Mouse (Mus musculus): Measurements from ENCODE around the gene Ldlrad1. TPM values are rescaled to one million over a fixed set of nuclear protein-coding genes. Genes with fewer than 3 reads are reported as not detected.

Ldlrad1 gene
- total and polyA plus RNA-seq, 2 experiments, result not detected

GRCm38 (mm10) chr4:107223225-107224204 is 14.5 kb downstream of the Ldlrad1 start:
- peaks cover 17% of the 10 kb centered on the region for H3K4me1 ChIP-seq (ENCODE audit: control insufficient read depth, insufficient read depth, low read length)
- no peaks in the 10 kb centered on the region for H3K36me3 ChIP-seq (ENCODE audit: control insufficient read depth, insufficient read depth, low read length)
- DNase-seq (ENCODE audit: extremely low read depth, low read depth, low spot score), result peak; percentile 83
- H3K27me3 ChIP-seq (ENCODE audit: control insufficient read depth, insufficient read depth, low read length), result no peaks in the 10 kb centered on the region
- no peak overlapping the region for H3K9ac ChIP-seq (ENCODE audit: low read depth, low read length)
- H3K79me2 ChIP-seq (ENCODE audit: control insufficient read depth, insufficient read depth, low read length), result no peaks in the 10 kb centered on the region
- no peak overlapping the region for H3K4me3 ChIP-seq (ENCODE audit: insufficient read depth, low read depth, low read length)
- H3K27ac ChIP-seq (replicated peaks; ENCODE audit: insufficient read depth, low read depth, low read length), result no peak overlapping the region
- no peak for TF ChIP-seq CTCF (IDR thresholded peaks at IDR 0.05; ENCODE audit: low read depth, low read length)
- no peak for TF ChIP-seq POLR2A (IDR thresholded peaks at IDR 0.05; ENCODE audit: extremely low read depth, insufficient read depth, low read length)
- WGBS, result 53% methylated on average over 11 of the region's 11 CpGs

- no peak for DNase-seq (ENCODE audit: extremely low read depth, low read depth, low spot score)
- Histone ChIP-seq H3K9ac (ENCODE audit: low read depth, low read length) (no peak overlapping the region), H3K4me3 (ENCODE audit: insufficient read depth, low read depth, low read length) (no peak overlapping the region), H3K27me3 (ENCODE audit: control insufficient read depth, insufficient read depth, low read length) (no peaks in the 10 kb centered on the region), H3K27ac (replicated peaks; ENCODE audit: insufficient read depth, low read depth, low read length) (no peak overlapping the region), H3K36me3 (ENCODE audit: control insufficient read depth, insufficient read depth, low read length) (peaks cover 2% of the 10 kb centered on the region), H3K4me1 (ENCODE audit: control insufficient read depth, insufficient read depth, low read length) (peaks cover 15% of the 10 kb centered on the region), H3K79me2 (ENCODE audit: control insufficient read depth, insufficient read depth, low read length) (no peaks in the 10 kb centered on the region)
- no peak for TF ChIP-seq CTCF (IDR thresholded peaks at IDR 0.05; ENCODE audit: low read depth, low read length)
- no peak for TF ChIP-seq POLR2A (IDR thresholded peaks at IDR 0.05; ENCODE audit: extremely low read depth, insufficient read depth, low read length)
- WGBS, result 90% methylated on average over 2 of the region's 2 CpGs
Observed at GRCm38 (mm10) chr4:107226313-107226712, 17.3 kb downstream of the Ldlrad1 start.

GRCm38 (mm10) chr4:107232219-107232618 is 23.2 kb downstream of the Ldlrad1 start:
- TF ChIP-seq CTCF (IDR thresholded peaks at IDR 0.05; ENCODE audit: low read depth, low read length) (no peak), POLR2A (IDR thresholded peaks at IDR 0.05; ENCODE audit: extremely low read depth, insufficient read depth, low read length) (no peak)

DNA sequence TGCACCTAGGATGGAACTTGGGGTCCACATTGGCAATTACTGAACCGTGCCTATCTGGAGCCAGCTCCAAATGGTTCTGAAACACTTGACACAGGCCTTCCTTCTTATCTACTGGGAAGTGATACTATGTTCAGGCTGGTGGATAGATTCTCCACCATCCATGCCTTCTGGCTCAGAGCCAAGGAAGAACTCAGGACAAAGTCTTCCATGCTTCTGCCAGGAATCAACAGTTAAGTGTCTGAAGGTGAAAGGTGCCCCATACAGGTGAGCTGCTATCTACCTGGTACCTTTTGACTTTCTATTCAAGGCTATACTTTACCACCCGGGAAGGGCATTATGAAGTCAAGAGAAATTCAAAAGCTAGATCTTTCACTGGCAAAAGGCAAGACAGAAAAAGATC is 29.3 kb downstream of the Ldlrad1 start:
- no peak for TF ChIP-seq POLR2A (IDR thresholded peaks at IDR 0.05; ENCODE audit: extremely low read depth, insufficient read depth, low read length)
- no peak for TF ChIP-seq CTCF (IDR thresholded peaks at IDR 0.05; ENCODE audit: low read depth, low read length)
- H3K9ac ChIP-seq (ENCODE audit: low read depth, low read length), result no peak overlapping the region
- WGBS, result 87% methylated on average over 2 of the region's 2 CpGs
- no peak overlapping the region for H3K4me3 ChIP-seq (ENCODE audit: insufficient read depth, low read depth, low read length)
- H3K27me3 ChIP-seq (ENCODE audit: control insufficient read depth, insufficient read depth, low read length), result no peaks in the 10 kb centered on the region
- H3K79me2 ChIP-seq (ENCODE audit: control insufficient read depth, insufficient read depth, low read length), result no peaks in the 10 kb centered on the region
- DNase-seq (ENCODE audit: extremely low read depth, low read depth, low spot score), result no peak
- H3K4me1 ChIP-seq (ENCODE audit: control insufficient read depth, insufficient read depth, low read length), result no peaks in the 10 kb centered on the region
- H3K27ac ChIP-seq (replicated peaks; ENCODE audit: insufficient read depth, low read depth, low read length), result no peak overlapping the region
- peaks cover 37% of the 10 kb centered on the region for H3K36me3 ChIP-seq (ENCODE audit: control insufficient read depth, insufficient read depth, low read length)

More at GRCm38 (mm10) chr4:107232219-107232618, 23.2 kb downstream of the Ldlrad1 start:
- no peak for DNase-seq (ENCODE audit: extremely low read depth, low read depth, low spot score)
- H3K27ac ChIP-seq (replicated peaks; ENCODE audit: insufficient read depth, low read depth, low read length), result no peak overlapping the region
- no peaks in the 10 kb centered on the region for H3K27me3 ChIP-seq (ENCODE audit: control insufficient read depth, insufficient read depth, low read length)
- no peak overlapping the region for H3K9ac ChIP-seq (ENCODE audit: low read depth, low read length)
- H3K4me3 ChIP-seq (ENCODE audit: insufficient read depth, low read depth, low read length), result no peak overlapping the region
- H3K36me3 ChIP-seq (ENCODE audit: control insufficient read depth, insufficient read depth, low read length), result peaks cover 35% of the 10 kb centered on the region
- H3K4me1 ChIP-seq (ENCODE audit: control insufficient read depth, insufficient read depth, low read length), result no peaks in the 10 kb centered on the region
- WGBS, result 55% methylated on average over 3 of the region's 3 CpGs
- no peaks in the 10 kb centered on the region for H3K79me2 ChIP-seq (ENCODE audit: control insufficient read depth, insufficient read depth, low read length)

DNA sequence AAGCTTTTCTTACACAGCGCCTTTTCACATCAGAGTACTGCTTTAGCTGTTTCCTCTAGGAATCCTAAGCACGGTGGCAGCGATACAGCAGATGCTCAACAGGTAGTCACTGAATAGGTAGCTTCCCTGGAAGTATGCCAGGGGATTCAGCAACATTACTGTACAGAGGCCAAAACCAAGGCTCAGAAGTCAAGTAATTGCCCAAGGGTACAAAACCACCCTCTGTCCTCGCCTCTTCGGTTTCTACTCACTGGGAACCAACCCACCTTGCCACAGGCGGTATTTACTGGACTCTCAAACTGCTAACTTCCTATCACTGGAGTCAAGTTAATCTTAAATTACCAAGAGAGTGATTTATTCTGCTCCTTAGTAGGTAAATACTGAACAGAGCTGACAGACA is 31.2 kb downstream of the Ldlrad1 start:
- peaks cover 30% of the 10 kb centered on the region for H3K36me3 ChIP-seq (ENCODE audit: control insufficient read depth, insufficient read depth, low read length)
- H3K4me1 ChIP-seq (ENCODE audit: control insufficient read depth, insufficient read depth, low read length), result peaks cover 3% of the 10 kb centered on the region
- H3K27ac ChIP-seq (replicated peaks; ENCODE audit: insufficient read depth, low read depth, low read length), result no peak overlapping the region
- no peak overlapping the region for H3K4me3 ChIP-seq (ENCODE audit: insufficient read depth, low read depth, low read length)
- H3K27me3 ChIP-seq (ENCODE audit: control insufficient read depth, insufficient read depth, low read length), result no peaks in the 10 kb centered on the region
- TF ChIP-seq CTCF (IDR thresholded peaks at IDR 0.05; ENCODE audit: low read depth, low read length) (no peak), POLR2A (IDR thresholded peaks at IDR 0.05; ENCODE audit: extremely low read depth, insufficient read depth, low read length) (no peak)
- 65% methylated on average over 6 of the region's 6 CpGs for WGBS
- no peaks in the 10 kb centered on the region for H3K79me2 ChIP-seq (ENCODE audit: control insufficient read depth, insufficient read depth, low read length)
- peak; percentile 48 for DNase-seq (ENCODE audit: extremely low read depth, low read depth, low spot score)
- H3K9ac ChIP-seq (ENCODE audit: low read depth, low read length), result no peak overlapping the region

Data from liver, adult 2 months (tissue).